24 mouse cellular contexts compared by ENCODE assay signal in the genomic region with DNA sequence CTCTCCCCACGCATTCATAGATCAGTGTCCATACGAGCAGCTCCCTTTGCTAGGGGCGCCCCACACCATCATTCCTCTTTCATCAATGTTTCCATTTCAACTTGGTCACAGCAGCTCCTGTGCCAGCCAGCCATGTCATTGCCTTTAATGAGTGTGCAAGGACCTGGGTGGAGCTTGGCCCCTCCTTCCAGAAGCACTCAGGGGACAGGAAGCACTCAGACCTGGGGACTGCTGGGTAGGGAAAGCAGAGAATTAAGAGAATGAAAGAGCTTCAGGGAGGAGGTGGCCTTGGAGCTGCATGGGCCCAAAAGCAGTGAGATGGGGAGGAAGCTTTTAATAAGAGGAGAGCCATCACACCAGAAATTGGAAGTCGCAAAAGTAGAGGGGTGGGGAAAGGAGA. TPM values are rescaled to one million over a fixed set of nuclear protein-coding genes. Genes with fewer than 3 reads are reported as not detected.
"Had no signal": no experiment of that assay in that cellular context is flagged by ENCODE, and none has a peak within 500 bp of the region (broad histone marks: within the 10 kb centered on the region; RNA-seq: fewer than 3 reads in every experiment).

No protein-coding gene starts in this region.

- DNase-seq: kidney, adult 2 months; kidney, postnatal 25 days; layer of hippocampus, adult 9-11 months; liver; lung, embryonic 14.5 days; thymus, adult 18-20 months; thymus, postnatal 36 days had no signal

- H3K4me2 ChIP-seq: limb, embryonic 13.5 days; liver, embryonic 12.5 days; liver, embryonic 15.5 days; lung, embryonic 14.5 days; midbrain, embryonic 12.5 days; midbrain, embryonic 15.5 days; neural tube, embryonic 13.5 days had no signal

- H3K4me3 ChIP-seq: layer of hippocampus, adult 2 months; limb, embryonic 10.5 days; limb, embryonic 13.5 days; liver, embryonic 12.5 days; liver, embryonic 15.5 days; midbrain, embryonic 12.5 days; midbrain, embryonic 15.5 days; neural tube, embryonic 13.5 days had no signal

- ATAC-seq: intestine, postnatal 0 days; liver, embryonic 12.5 days; midbrain, embryonic 15.5 days had no signal

- H3K27me3 ChIP-seq: limb, embryonic 13.5 days; midbrain, embryonic 15.5 days; neural tube, embryonic 13.5 days had no signal

- H3K36me3 ChIP-seq: limb, embryonic 10.5 days; limb, embryonic 13.5 days; liver, embryonic 12.5 days; liver, embryonic 15.5 days; midbrain, embryonic 12.5 days; midbrain, embryonic 15.5 days; neural tube, embryonic 13.5 days had no signal

- H3K9ac ChIP-seq: limb, embryonic 13.5 days; liver, embryonic 12.5 days; liver, embryonic 15.5 days; lung, embryonic 14.5 days; midbrain, embryonic 12.5 days; midbrain, embryonic 15.5 days; neural tube, embryonic 13.5 days had no signal

- H3K9me3 ChIP-seq: limb, embryonic 10.5 days; limb, embryonic 13.5 days; liver, embryonic 12.5 days; liver, embryonic 15.5 days; midbrain, embryonic 12.5 days; midbrain, embryonic 15.5 days; neural tube, embryonic 13.5 days had no signal

- H3K27ac ChIP-seq: kidney, postnatal 0 days; layer of hippocampus, adult 2 months; limb, embryonic 10.5 days; limb, embryonic 13.5 days; liver, embryonic 12.5 days; liver, embryonic 15.5 days; midbrain, embryonic 12.5 days; midbrain, embryonic 15.5 days; neural tube, embryonic 13.5 days had no signal

- H3K4me1 ChIP-seq: limb, embryonic 13.5 days; midbrain, embryonic 12.5 days; midbrain, embryonic 15.5 days; neural tube, embryonic 13.5 days had no signal

RNA-seq across cellular contexts. Expression of a gene that starts 5.9 kb away (rescaled TPM):
- total RNA-seq: layer of hippocampus, adult 2 months; layer of hippocampus, postnatal 25 days; left cerebral cortex, adult 18-20 months; left cerebral cortex, postnatal 25 days had no signal
- polyA plus RNA-seq: intestine, postnatal 0 days; kidney, embryonic 14.5 days; limb, embryonic 10.5 days; limb, embryonic 13.5 days; liver, embryonic 12.5 days; lung, embryonic 14.5 days; midbrain, embryonic 12.5 days; midbrain, embryonic 15.5 days; neural tube, embryonic 13.5 days; spleen, adult 2 months; testis, adult 2 months; urinary bladder, adult 2 months had no signal
